Mouse (Mus musculus) liver, embryonic 14.5 days (tissue): ENCODE measurements around the gene Cox6b1. TPM values are rescaled to one million over a fixed set of nuclear protein-coding genes. Genes with fewer than 3 reads are reported as not detected.
A peak's percentile ranks its signal among the peaks of the same experiment; 100 is the strongest.

Source experiments
- ATAC-seq: fragments of 200-750 bp; cut with Nextera tagmentation; 2 replicates; pipeline ENCODE4 v1.8.0; 2017; ENCODE audit warnings: moderate number of reproducible peaks, mild to moderate bottlenecking, moderate library complexity; ENCODE audit not compliant: insufficient read depth
- DNase-seq, 3 experiments: peaks; one replicate each; pipeline ENCODE4 v3.0.0-alpha.2; 2012 to 2013; ENCODE audit warnings: low read depth in 3 of 3, low spot score in 3 of 3
- H3K27ac ChIP-seq: fragments of 300-500 bp; sonication (generic); 2 replicates; pipeline ENCODE4 v1.5.1; 2014; ENCODE audit warnings: moderate library complexity, mild to moderate bottlenecking, control low read depth, inconsistent platforms
- H3K27me3 ChIP-seq: fragments of 300-500 bp; sonication (generic); 2 replicates; pipeline ENCODE4 v1.6.1; 2014; ENCODE audit warnings: mild to moderate bottlenecking, low read length, moderate library complexity; ENCODE audit not compliant: control insufficient read depth, insufficient read depth
- H3K36me3 ChIP-seq: fragments of 300-500 bp; sonication (generic); replicated peaks from 2 replicates; pipeline ENCODE4 v1.6.1; 2014; ENCODE audit warnings: low read depth; ENCODE audit not compliant: control insufficient read depth, insufficient read depth
- H3K4me1 ChIP-seq, 2 experiments: fragments of 200-500 bp in 1 of 2; fragments of 300-500 bp in 1 of 2; sonication (generic) in 1 of 2; replicated peaks; 2 replicates each; pipeline ENCODE4 v1.6.1; 2012 to 2014; ENCODE audit warnings: antibody characterized with exemption in 1 of 2, inconsistent platforms in 1 of 2, low read length in 1 of 2; ENCODE audit not compliant: control insufficient read depth in 2 of 2, insufficient read depth in 2 of 2
- H3K4me2 ChIP-seq: fragments of 300-500 bp; sonication (generic); 2 replicates; pipeline ENCODE4 v1.6.1; 2014; ENCODE audit warnings: low read depth, mild to moderate bottlenecking, control low read depth, moderate library complexity
- H3K4me3 ChIP-seq, 2 experiments: fragments of 200-500 bp in 1 of 2; fragments of 300-500 bp in 1 of 2; sonication (generic) in 1 of 2; 2 replicates each; pipeline ENCODE4 v1.5.1; 2012 to 2014; ENCODE audit warnings: low read depth in 2 of 2, low read length in 2 of 2, mild to moderate bottlenecking in 2 of 2, control low read depth in 1 of 2, inconsistent platforms in 1 of 2, moderate library complexity in 1 of 2; ENCODE audit not compliant: insufficient read depth in 1 of 2
- H3K9ac ChIP-seq: fragments of 300-500 bp; sonication (generic); replicated peaks from 2 replicates; pipeline ENCODE4 v1.6.1; 2014; ENCODE audit warnings: mild to moderate bottlenecking, control low read depth, moderate library complexity
- H3K9me3 ChIP-seq: fragments of 300-500 bp; sonication (generic); 2 replicates; pipeline ENCODE4 v1.6.1; 2016; ENCODE audit warnings: low read length, mixed read lengths; ENCODE audit not compliant: control insufficient read depth
- CTCF ChIP-seq: IDR thresholded peaks from 2 replicates; pipeline ENCODE4 v1.5.1; 2016; ENCODE audit warnings: antibody characterized with exemption, low read depth, control low read depth
- EP300 ChIP-seq: IDR thresholded peaks from 2 replicates; pipeline ENCODE4 v1.6.1; 2016; ENCODE audit warnings: antibody characterized with exemption, low read depth
- WGBS: fragments of 180-500 bp; shearing (Covaris S2); extraction: QIAGEN DNeasy Blood & Tissue Kit; methylation state at CpG from one replicate; pipeline ENCODE4 v1.1.7; 2014; ENCODE audit not compliant: insufficient replicate concordance; 5-methylcytosine and 5-hydroxymethylcytosine counted together
- microRNA-seq: library from miRNA; unstranded; fragments of <30 nt; microRNA quantifications from one replicate; pipeline ENCODE4, GENCODE M21; 2016
- polyA plus RNA-seq, 2 experiments: library from polyadenylated mRNA; depleted of rRNA in 1 of 2; stranded (reverse) in 1 of 2; unstranded in 1 of 2; fragments of >200 nt; fragmentation: Nextera tagmentation in 1 of 2; extraction: Ambion mirVana in 1 of 2; gene quantifications; 2 replicates each; pipeline versions ENCODE4 v1.2.1 to v1.2.3; 2012 to 2014

Cox6b1 gene
- polyA plus RNA-seq, 2 experiments = 459 to 655 TPM

DNA sequence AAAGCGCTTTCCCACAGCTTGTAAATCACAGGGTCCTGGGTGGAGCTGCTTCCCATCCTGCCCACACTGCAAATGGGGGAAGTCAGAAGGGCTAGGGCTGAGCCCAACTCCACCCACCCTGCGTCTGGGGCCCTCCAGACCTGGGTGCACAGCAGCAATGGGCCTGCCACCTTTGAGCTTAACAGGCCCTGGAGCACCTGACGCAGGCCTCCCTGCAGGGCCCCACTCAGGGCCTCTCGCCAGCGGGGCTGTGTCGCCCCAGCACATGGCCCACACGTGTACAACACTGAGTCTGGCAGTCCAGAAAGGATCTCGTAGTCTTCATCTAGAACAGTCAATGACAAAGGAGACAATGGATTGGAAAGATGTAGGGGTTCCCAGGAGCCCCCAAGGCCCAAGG lies 46.0 kb downstream of the Cox6b1 start:
- Histone ChIP-seq H3K4me3 (no peak overlapping the region), H3K9me3 (no peaks in the 10 kb centered on the region), H3K36me3 (peaks cover 83% of the 10 kb centered on the region), H3K27me3 (no peaks in the 10 kb centered on the region), H3K4me1 (no peaks in the 10 kb centered on the region), H3K27ac (no peak overlapping the region), H3K9ac (no peak overlapping the region), H3K4me2 (no peak overlapping the region)
- ATAC-seq (no peak), DNase-seq (no peak)
- TF ChIP-seq CTCF (no peak), EP300 (no peak)
- WGBS = 84% methylated on average over 8 of the region's 8 CpGs

DNA sequence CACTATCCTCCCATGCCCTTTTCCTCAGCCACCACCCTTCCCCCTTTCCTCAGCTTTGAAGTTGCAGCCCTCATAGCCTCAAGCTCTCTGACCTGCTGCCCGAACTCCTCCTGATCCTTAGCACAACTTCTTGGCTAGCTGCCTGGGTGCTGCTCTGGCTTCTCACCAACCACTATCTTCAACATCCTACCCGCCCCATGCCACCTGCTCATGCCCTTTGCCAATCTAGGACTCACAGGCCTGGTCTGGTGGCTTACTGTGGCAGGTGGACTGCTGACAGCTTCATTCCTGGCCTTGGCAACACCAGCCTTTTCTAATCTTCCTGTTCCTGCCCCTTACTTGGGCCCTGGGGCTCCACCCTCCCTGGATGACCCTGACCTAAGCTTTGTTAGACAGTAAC lies 53.0 kb downstream of the Cox6b1 start:
- TF ChIP-seq CTCF (no peak), EP300 (no peak)
- peaks cover 85% of the 10 kb centered on the region for H3K36me3 ChIP-seq
- no peak for DNase-seq
- peaks cover 0 to 4% of the 10 kb centered on the region in 2 experiments; a peak in 2 of 4 replicates for H3K4me1 ChIP-seq
- no peak overlapping the region for H3K4me3 ChIP-seq
- no peak overlapping the region for H3K27ac ChIP-seq
- no peaks in the 10 kb centered on the region for H3K27me3 ChIP-seq
- no peaks in the 10 kb centered on the region for H3K9me3 ChIP-seq
- H3K4me2 ChIP-seq = no peak overlapping the region
- ATAC-seq = no peak
- WGBS = 65% methylated on average over 2 of the region's 2 CpGs
- H3K9ac ChIP-seq = no peak overlapping the region

DNA sequence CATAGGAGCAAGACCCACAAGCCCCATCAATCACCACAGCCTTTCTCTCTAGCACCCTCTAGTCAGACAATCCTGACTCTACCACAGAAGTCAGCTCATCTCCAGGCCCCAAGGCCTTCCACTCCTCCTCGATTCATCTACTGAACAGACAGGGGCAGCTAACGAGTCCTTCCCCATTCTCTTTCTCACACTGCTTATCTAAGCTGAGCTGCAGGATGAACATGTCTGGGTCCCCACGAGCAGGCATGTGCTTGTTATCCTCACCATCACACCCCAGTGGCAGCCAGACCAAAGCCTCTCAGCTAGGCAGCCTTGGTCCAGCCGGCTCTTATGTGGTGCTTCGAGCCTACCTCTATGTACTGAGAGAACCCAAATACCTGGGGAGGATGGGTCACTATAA lies 53.6 kb downstream of the Cox6b1 start:
- no peak overlapping the region for H3K4me2 ChIP-seq
- H3K36me3 ChIP-seq = peaks cover 79% of the 10 kb centered on the region
- DNase-seq (no peak), ATAC-seq (no peak)
- H3K9me3 ChIP-seq = no peaks in the 10 kb centered on the region
- H3K4me3 ChIP-seq = no peak overlapping the region
- H3K9ac ChIP-seq = no peak overlapping the region
- H3K27me3 ChIP-seq = no peaks in the 10 kb centered on the region
- TF ChIP-seq CTCF = 0 out of 2 replicates have a peak, but pooled peaks have one; percentile 6
- no peak for TF ChIP-seq EP300
- H3K27ac ChIP-seq = no peak overlapping the region
- peaks cover 0 to 4% of the 10 kb centered on the region in 2 experiments; a peak in 2 of 4 replicates for H3K4me1 ChIP-seq
- WGBS = 41% methylated on average over 5 of the region's 5 CpGs

- ATAC-seq = no peak
- WGBS = 86% methylated on average over 11 of the region's 11 CpGs
- H3K4me2 ChIP-seq = no peak overlapping the region
- peaks cover 0 to 8% of the 10 kb centered on the region in 2 experiments; a peak in 2 of 4 replicates for H3K4me1 ChIP-seq
- H3K27me3 ChIP-seq = no peaks in the 10 kb centered on the region
- TF ChIP-seq CTCF (no peak), EP300 (no peak)
- no peak for DNase-seq
- H3K9ac ChIP-seq = no peak overlapping the region
- no peak overlapping the region for H3K4me3 ChIP-seq
- H3K36me3 ChIP-seq = peaks cover 36% of the 10 kb centered on the region
- no peak overlapping the region for H3K27ac ChIP-seq
- H3K9me3 ChIP-seq = no peaks in the 10 kb centered on the region
Observed at GRCm38 (mm10) chr7:30567555-30567954, 58.4 kb downstream of the Cox6b1 start.

Small RNA genes lying within 50 kb of the gene (microRNA-seq; reads per million reads assigned to microRNA genes)
- 1.7 reads per million for gene Mir3569

Other genes starting within 250 kb of the Cox6b1 start
Only the 30 nearest of the 32 such genes appear.
- 78.3 and 95.0 TPM in 2 replicates for gene Tyrobp, start 212.4 kb downstream of the Cox6b1 start, polyA plus RNA-seq (2012; rRNA removed)
- gene Tyrobp, start 212.4 kb downstream of the Cox6b1 start, polyA plus RNA-seq (2014; fragmentation: Nextera tagmentation; extraction: Ambion mirVana) = 105 and 113 TPM in 2 replicates
- 3.3 and 4.7 TPM in 2 replicates for gene Hcst, start 206.3 kb downstream of the Cox6b1 start, polyA plus RNA-seq (2012; rRNA removed)
- gene Hcst, start 206.3 kb downstream of the Cox6b1 start, polyA plus RNA-seq (2014; fragmentation: Nextera tagmentation; extraction: Ambion mirVana) = 4.5 and 4.9 TPM in 2 replicates
- gene Nfkbid, start 204.4 kb downstream of the Cox6b1 start, polyA plus RNA-seq (2012; rRNA removed) = 0.92 and 1.2 TPM in 2 replicates
- gene Nfkbid, start 204.4 kb downstream of the Cox6b1 start, polyA plus RNA-seq (2014; fragmentation: Nextera tagmentation; extraction: Ambion mirVana) = 0.69 and 1.1 TPM in 2 replicates
- gene Aplp1, start 180.6 kb downstream of the Cox6b1 start, polyA plus RNA-seq (2012; rRNA removed) = 2.9 and 4.0 TPM in 2 replicates
- 3.5 and 4.5 TPM in 2 replicates for gene Aplp1, start 180.6 kb downstream of the Cox6b1 start, polyA plus RNA-seq (2014; fragmentation: Nextera tagmentation; extraction: Ambion mirVana)
- gene Kirrel2, start 168.5 kb downstream of the Cox6b1 start, polyA plus RNA-seq (2012; rRNA removed) = 0.10 and 0.30 TPM in 2 replicates
- gene Kirrel2, start 168.5 kb downstream of the Cox6b1 start, polyA plus RNA-seq (2014; fragmentation: Nextera tagmentation; extraction: Ambion mirVana) = 0.18 TPM in 1 of 2 replicates, not detected in the other
- gene Nphs1, start 167.8 kb downstream of the Cox6b1 start, polyA plus RNA-seq (2012; rRNA removed) = 0.03 TPM in 2 replicates
- 0.08 and 0.19 TPM in 2 replicates for gene Nphs1, start 167.8 kb downstream of the Cox6b1 start, polyA plus RNA-seq (2014; fragmentation: Nextera tagmentation; extraction: Ambion mirVana)
- gene Prodh2, start 132.5 kb downstream of the Cox6b1 start, polyA plus RNA-seq (2012; rRNA removed) = 47.9 and 52.1 TPM in 2 replicates
- gene Prodh2, start 132.5 kb downstream of the Cox6b1 start, polyA plus RNA-seq (2014; fragmentation: Nextera tagmentation; extraction: Ambion mirVana) = 33.8 and 41.4 TPM in 2 replicates
- 7.1 and 7.9 TPM in 2 replicates for gene Arhgap33, start 91.1 kb downstream of the Cox6b1 start, polyA plus RNA-seq (2012; rRNA removed)
- 1.3 and 2.0 TPM in 2 replicates for gene Arhgap33, start 91.1 kb downstream of the Cox6b1 start, polyA plus RNA-seq (2014; fragmentation: Nextera tagmentation; extraction: Ambion mirVana)
- 4.2 and 5.5 TPM in 2 replicates for gene Hspb6, start 74.0 kb downstream of the Cox6b1 start, polyA plus RNA-seq (2012; rRNA removed)
- 3.0 and 3.6 TPM in 2 replicates for gene Hspb6, start 74.0 kb downstream of the Cox6b1 start, polyA plus RNA-seq (2014; fragmentation: Nextera tagmentation; extraction: Ambion mirVana)
- 6.5 and 6.8 TPM in 2 replicates for gene Proser3, start 73.9 kb downstream of the Cox6b1 start, polyA plus RNA-seq (2012; rRNA removed)
- 1.3 and 2.8 TPM in 2 replicates for gene Proser3, start 73.9 kb downstream of the Cox6b1 start, polyA plus RNA-seq (2014; fragmentation: Nextera tagmentation; extraction: Ambion mirVana)
- gene Lin37, start 66.3 kb downstream of the Cox6b1 start, polyA plus RNA-seq (2012; rRNA removed) = 15.3 and 17.6 TPM in 2 replicates
- 21.2 and 22.0 TPM in 2 replicates for gene Lin37, start 66.3 kb downstream of the Cox6b1 start, polyA plus RNA-seq (2014; fragmentation: Nextera tagmentation; extraction: Ambion mirVana)
- gene U2af1l4, start 62.9 kb downstream of the Cox6b1 start, polyA plus RNA-seq (2012; rRNA removed) = 19.5 and 28.1 TPM in 2 replicates
- 40.7 and 44.0 TPM in 2 replicates for gene U2af1l4, start 62.9 kb downstream of the Cox6b1 start, polyA plus RNA-seq (2014; fragmentation: Nextera tagmentation; extraction: Ambion mirVana)
- 1.2 and 1.4 TPM in 2 replicates for gene Gm49396, start 62.8 kb downstream of the Cox6b1 start, polyA plus RNA-seq (2012; rRNA removed)
- gene Gm49396, start 62.8 kb downstream of the Cox6b1 start, polyA plus RNA-seq (2014; fragmentation: Nextera tagmentation; extraction: Ambion mirVana) = 0.71 and 0.99 TPM in 2 replicates
- gene Psenen, start 62.5 kb downstream of the Cox6b1 start, polyA plus RNA-seq (2012; rRNA removed) = 55.8 and 63.5 TPM in 2 replicates
- 59.1 and 64.6 TPM in 2 replicates for gene Psenen, start 62.5 kb downstream of the Cox6b1 start, polyA plus RNA-seq (2014; fragmentation: Nextera tagmentation; extraction: Ambion mirVana)
- 1.5 and 1.8 TPM in 2 replicates for gene Igflr1, start 60.7 kb downstream of the Cox6b1 start, polyA plus RNA-seq (2012; rRNA removed)
- gene Igflr1, start 60.7 kb downstream of the Cox6b1 start, polyA plus RNA-seq (2014; fragmentation: Nextera tagmentation; extraction: Ambion mirVana) = 0.53 and 1.2 TPM in 2 replicates
- gene Kmt2b, start 37.4 kb downstream of the Cox6b1 start, polyA plus RNA-seq (2012; rRNA removed) = 10.4 and 12.7 TPM in 2 replicates
- 3.4 and 4.2 TPM in 2 replicates for gene Kmt2b, start 37.4 kb downstream of the Cox6b1 start, polyA plus RNA-seq (2014; fragmentation: Nextera tagmentation; extraction: Ambion mirVana)
- gene Zbtb32, start 27.2 kb downstream of the Cox6b1 start, polyA plus RNA-seq (2012; rRNA removed) = 0.04 and 0.06 TPM in 2 replicates
- gene Zbtb32, start 27.2 kb downstream of the Cox6b1 start, polyA plus RNA-seq (2014; fragmentation: Nextera tagmentation; extraction: Ambion mirVana) = 0.20 TPM in 1 of 2 replicates, not detected in the other
- 0.29 and 0.67 TPM in 2 replicates for gene Upk1a, start 13.3 kb downstream of the Cox6b1 start, polyA plus RNA-seq (2012; rRNA removed)
- gene Upk1a, start 13.3 kb downstream of the Cox6b1 start, polyA plus RNA-seq (2014; fragmentation: Nextera tagmentation; extraction: Ambion mirVana) = not detected in 2 replicates
- gene Etv2, start 9.7 kb upstream of the Cox6b1 start, polyA plus RNA-seq (2012; rRNA removed) = not detected in 2 replicates
- not detected in 2 replicates for gene Etv2, start 9.7 kb upstream of the Cox6b1 start, polyA plus RNA-seq (2014; fragmentation: Nextera tagmentation; extraction: Ambion mirVana)
- gene Rbm42, start 24.2 kb upstream of the Cox6b1 start, polyA plus RNA-seq (2012; rRNA removed) = 22.9 and 25.2 TPM in 2 replicates
- 34.5 and 40.4 TPM in 2 replicates for gene Rbm42, start 24.2 kb upstream of the Cox6b1 start, polyA plus RNA-seq (2014; fragmentation: Nextera tagmentation; extraction: Ambion mirVana)
- 23.8 and 28.5 TPM in 2 replicates for gene Haus5, start 38.8 kb upstream of the Cox6b1 start, polyA plus RNA-seq (2012; rRNA removed)
- 28.7 and 29.1 TPM in 2 replicates for gene Haus5, start 38.8 kb upstream of the Cox6b1 start, polyA plus RNA-seq (2014; fragmentation: Nextera tagmentation; extraction: Ambion mirVana)
- gene Pmis2, start 45.5 kb upstream of the Cox6b1 start, polyA plus RNA-seq (2012; rRNA removed) = not detected in 2 replicates
- gene Pmis2, start 45.5 kb upstream of the Cox6b1 start, polyA plus RNA-seq (2014; fragmentation: Nextera tagmentation; extraction: Ambion mirVana) = not detected in 2 replicates
- 0.13 and 0.32 TPM in 2 replicates for gene 2200002J24Rik, start 72.8 kb upstream of the Cox6b1 start, polyA plus RNA-seq (2012; rRNA removed)
- gene 2200002J24Rik, start 72.8 kb upstream of the Cox6b1 start, polyA plus RNA-seq (2014; fragmentation: Nextera tagmentation; extraction: Ambion mirVana) = 1.2 and 2.0 TPM in 2 replicates
- gene Atp4a, start 86.1 kb upstream of the Cox6b1 start, polyA plus RNA-seq (2012; rRNA removed) = 0.97 and 1.6 TPM in 2 replicates
- 0.43 and 2.1 TPM in 2 replicates for gene Atp4a, start 86.1 kb upstream of the Cox6b1 start, polyA plus RNA-seq (2014; fragmentation: Nextera tagmentation; extraction: Ambion mirVana)
- 63.3 and 64.4 TPM in 2 replicates for gene Tmem147, start 103.4 kb upstream of the Cox6b1 start, polyA plus RNA-seq (2012; rRNA removed)
- gene Tmem147, start 103.4 kb upstream of the Cox6b1 start, polyA plus RNA-seq (2014; fragmentation: Nextera tagmentation; extraction: Ambion mirVana) = 110 and 117 TPM in 2 replicates
- gene Gapdhs, start 117.5 kb upstream of the Cox6b1 start, polyA plus RNA-seq (2012; rRNA removed) = not detected in 2 replicates
- gene Gapdhs, start 117.5 kb upstream of the Cox6b1 start, polyA plus RNA-seq (2014; fragmentation: Nextera tagmentation; extraction: Ambion mirVana) = not detected in 2 replicates
- 0.12 and 0.37 TPM in 2 replicates for gene Sbsn, start 125.3 kb upstream of the Cox6b1 start, polyA plus RNA-seq (2012; rRNA removed)
- not detected in 2 replicates for gene Sbsn, start 125.3 kb upstream of the Cox6b1 start, polyA plus RNA-seq (2014; fragmentation: Nextera tagmentation; extraction: Ambion mirVana)
- 0.23 and 0.26 TPM in 2 replicates for gene Dmkn, start 137.6 kb upstream of the Cox6b1 start, polyA plus RNA-seq (2012; rRNA removed)
- 0.20 TPM in 1 of 2 replicates, not detected in the other for gene Dmkn, start 137.6 kb upstream of the Cox6b1 start, polyA plus RNA-seq (2014; fragmentation: Nextera tagmentation; extraction: Ambion mirVana)
- not detected in 2 replicates for gene Krtdap, start 161.7 kb upstream of the Cox6b1 start, polyA plus RNA-seq (2012; rRNA removed)
- not detected in 2 replicates for gene Krtdap, start 161.7 kb upstream of the Cox6b1 start, polyA plus RNA-seq (2014; fragmentation: Nextera tagmentation; extraction: Ambion mirVana)
- gene Ffar2, start 197.6 kb upstream of the Cox6b1 start, polyA plus RNA-seq (2012; rRNA removed) = 0.36 and 0.41 TPM in 2 replicates
- gene Ffar2, start 197.6 kb upstream of the Cox6b1 start, polyA plus RNA-seq (2014; fragmentation: Nextera tagmentation; extraction: Ambion mirVana) = 0.34 and 0.43 TPM in 2 replicates